Mouse (Mus musculus): ENCODE data around the gene Nxnl2.

The Nxnl2 gene

DNA sequence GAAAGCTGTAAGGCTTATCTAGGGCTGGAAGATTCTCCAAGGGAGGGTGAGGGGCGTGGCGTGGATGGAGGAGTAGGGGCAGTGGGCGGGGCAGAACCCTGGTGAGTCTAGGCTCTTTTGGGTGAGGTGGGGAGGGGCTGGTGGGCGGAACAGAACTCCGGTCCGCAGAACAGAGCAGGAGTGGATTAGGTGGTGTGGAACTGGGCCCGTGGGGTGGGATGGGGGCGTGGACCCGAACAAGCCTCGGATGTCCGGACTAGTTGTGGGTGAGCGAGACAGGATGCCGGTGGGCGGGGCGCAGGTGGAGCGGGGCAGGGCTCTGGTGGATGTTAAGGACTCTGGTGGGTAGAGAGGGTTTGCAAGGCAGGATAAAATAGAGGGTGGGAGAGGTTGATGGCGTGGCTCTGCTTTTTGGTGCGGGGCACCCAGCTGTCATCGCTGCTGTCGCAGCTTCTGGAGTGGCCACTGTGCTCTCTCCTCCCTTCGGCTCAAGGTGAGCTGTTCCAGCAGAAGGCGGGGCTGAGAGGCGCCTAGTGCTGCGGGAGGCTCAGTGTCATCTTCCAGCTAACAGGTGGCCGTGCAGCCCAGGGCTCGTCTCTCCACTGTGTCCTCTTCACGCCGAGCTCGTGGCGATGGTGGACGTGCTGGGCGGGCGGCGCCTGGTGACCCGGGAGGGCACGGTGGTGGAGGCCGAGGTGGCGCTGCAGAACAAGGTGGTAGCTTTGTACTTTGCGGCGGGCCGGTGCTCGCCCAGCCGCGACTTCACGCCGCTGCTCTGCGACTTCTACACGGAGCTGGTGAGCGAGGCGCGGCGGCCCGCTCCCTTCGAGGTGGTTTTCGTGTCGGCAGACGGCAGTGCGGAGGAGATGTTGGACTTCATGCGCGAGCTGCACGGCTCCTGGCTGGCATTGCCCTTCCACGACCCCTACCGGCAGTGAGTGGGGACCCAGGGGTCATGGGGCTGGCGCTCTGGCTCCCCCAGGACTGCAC is at the start of gene Nxnl2:
Nxnl2 (plus strand) TSS at position 332 of the 990 bp plus-strand sequence.
- DNase-seq (ENCODE audit: low spot score) = peak; percentile 68

DNA sequence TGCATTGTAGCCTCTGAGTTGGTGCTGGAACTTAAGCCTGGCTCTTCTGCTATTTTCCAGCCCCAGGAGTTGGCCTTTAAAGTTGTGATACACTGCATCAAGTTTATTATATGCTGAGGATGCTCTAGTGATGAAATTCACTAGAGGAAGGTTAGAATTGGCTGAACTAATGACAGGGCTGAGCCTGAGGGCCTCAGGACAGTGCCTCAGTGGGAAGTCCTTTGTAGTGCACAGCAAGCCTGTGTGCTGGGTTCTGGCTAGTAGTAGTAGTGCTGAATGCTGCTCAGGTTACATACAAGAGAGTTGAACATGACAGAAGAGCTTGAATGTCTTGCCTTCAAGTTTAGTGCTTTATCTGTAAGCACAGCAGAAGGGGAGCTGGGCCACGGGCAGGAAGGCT is 48.9 kb upstream of the Nxnl2 start:
- DNase-seq (ENCODE audit: low spot score) = no peak

DNA sequence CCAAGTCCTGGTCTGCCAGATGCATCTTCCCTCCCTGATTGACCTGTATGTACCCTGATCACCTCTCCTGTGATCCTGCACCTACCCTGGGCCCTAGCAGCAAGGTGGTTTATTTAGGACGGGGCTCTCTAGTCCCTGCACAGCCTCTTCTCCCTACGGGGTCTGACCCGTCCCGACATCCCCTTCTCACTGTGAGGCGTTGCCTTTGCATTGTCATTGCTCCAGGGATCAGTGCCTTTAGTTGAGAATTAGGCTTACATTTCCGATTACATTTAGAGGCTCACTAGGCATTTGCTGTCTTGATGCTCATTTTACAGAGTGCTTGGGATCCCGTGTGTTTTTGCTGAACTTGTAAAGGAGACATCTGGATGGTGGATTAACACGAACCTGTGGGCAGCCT is 48.1 kb upstream of the Nxnl2 start:
- DNase-seq (ENCODE audit: low spot score) = no peak

DNA sequence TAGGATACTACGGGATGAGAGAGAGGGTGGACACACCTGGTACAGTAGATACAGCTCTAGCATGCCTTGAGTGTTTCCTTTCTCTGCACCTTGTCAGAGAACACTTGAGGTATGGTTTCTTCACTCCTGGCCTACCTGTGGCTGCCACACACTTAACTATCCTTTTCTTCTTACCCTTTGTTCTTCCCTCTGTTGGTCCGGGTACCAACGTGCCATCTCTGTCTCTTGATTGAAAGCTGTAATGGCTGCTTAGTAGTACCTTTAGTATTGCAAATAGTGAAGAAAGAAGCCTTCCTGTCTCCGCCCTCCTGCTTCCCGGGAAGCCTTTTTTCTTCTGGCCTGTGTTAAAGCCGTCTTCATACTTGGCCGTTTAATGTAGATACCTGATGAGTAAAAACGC is 45.5 kb upstream of the Nxnl2 start:
- no peak for DNase-seq (ENCODE audit: low spot score)

GRCm38 (mm10) chr13:51127906-51128305 is 42.9 kb upstream of the Nxnl2 start:
- DNase-seq (ENCODE audit: low spot score) = no peak

GRCm38 (mm10) chr13:51128417-51128816 is 42.4 kb upstream of the Nxnl2 start:
- DNase-seq (ENCODE audit: low spot score) = no peak

- DNase-seq (ENCODE audit: low spot score) = no peak
Observed at GRCm38 (mm10) chr13:51131179-51131578, 39.6 kb upstream of the Nxnl2 start.

GRCm38 (mm10) chr13:51136315-51136714 is 34.5 kb upstream of the Nxnl2 start:
- DNase-seq (ENCODE audit: low spot score) = no peak

- DNase-seq (ENCODE audit: low spot score) = no peak
Observed at GRCm38 (mm10) chr13:51136996-51137701, 33.7 kb upstream of the Nxnl2 start.

GRCm38 (mm10) chr13:51137702-51138031 is 33.2 kb upstream of the Nxnl2 start:
- no peak for DNase-seq (ENCODE audit: low spot score)

- no peak for DNase-seq (ENCODE audit: low spot score)
Observed at GRCm38 (mm10) chr13:51147106-51147505, 23.7 kb upstream of the Nxnl2 start.

- peak; percentile 38 for DNase-seq (ENCODE audit: low spot score)
Observed at GRCm38 (mm10) chr13:51152966-51153669, 17.7 kb upstream of the Nxnl2 start.

DNA sequence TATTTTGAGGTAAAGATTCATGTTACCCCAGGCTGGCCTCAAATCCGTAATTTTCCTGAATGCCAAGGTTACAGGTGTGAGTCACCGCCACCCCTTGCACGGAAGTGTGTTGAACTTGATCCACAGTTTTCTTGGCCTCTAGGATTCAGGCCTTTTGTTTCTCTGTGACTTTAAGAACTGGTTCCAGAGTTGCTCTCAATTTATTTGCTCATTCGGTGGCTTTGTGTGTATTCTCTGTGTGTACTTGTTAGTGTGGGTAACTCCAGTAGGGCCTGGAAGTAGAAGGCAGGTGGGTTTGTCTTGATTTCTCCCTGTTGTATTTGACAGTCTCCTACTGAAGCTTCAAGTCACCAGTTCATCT is 17.2 kb upstream of the Nxnl2 start:
- DNase-seq (ENCODE audit: low spot score) = peak; percentile 30

GRCm38 (mm10) chr13:51155178-51156013 is 15.4 kb upstream of the Nxnl2 start:
- no peak for DNase-seq (ENCODE audit: low spot score)

DNA sequence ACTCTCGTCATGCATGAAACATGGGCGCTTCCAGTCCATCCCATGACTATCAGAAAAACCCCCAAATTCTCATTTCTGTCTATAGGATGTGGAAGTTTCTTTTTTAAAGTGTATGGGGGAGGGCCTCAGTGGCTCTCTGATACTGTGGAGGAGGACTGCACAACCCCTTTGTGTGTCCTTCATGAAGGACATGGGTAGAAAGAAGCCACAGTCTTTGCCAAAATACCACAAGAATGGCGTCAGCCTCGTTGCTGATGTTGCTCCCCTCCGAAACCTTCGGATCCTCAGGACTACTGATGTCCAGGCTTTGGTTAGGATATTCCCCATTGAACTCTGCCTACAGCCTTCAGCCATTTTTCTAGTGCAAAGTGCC is 14.8 kb upstream of the Nxnl2 start:
- no peak for DNase-seq (ENCODE audit: low spot score)

GRCm38 (mm10) chr13:51157291-51157690 is 13.5 kb upstream of the Nxnl2 start:
- DNase-seq (ENCODE audit: low spot score) = no peak

DNA sequence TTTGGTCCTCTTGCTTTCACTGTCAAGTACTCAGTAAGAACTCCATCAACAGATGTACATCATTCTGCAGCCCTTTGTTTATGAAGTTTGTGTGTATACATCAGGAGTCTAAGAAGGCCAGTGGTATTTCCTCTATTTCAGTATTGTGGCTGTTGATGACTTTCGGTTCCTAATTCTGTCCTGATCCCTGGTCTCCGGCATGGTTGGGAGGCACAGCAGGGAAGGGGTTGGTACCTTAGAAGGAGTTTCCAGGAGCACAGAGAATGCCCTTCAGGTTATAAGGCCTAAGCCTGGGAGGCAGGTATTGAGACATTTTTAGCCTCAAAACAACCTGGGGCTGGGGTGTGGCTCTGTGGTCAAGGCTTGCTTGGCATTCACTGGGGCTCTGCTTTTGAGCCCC is 9.2 kb upstream of the Nxnl2 start:
- no peak for DNase-seq (ENCODE audit: low spot score)

- DNase-seq (ENCODE audit: low spot score) = no peak
Observed at GRCm38 (mm10) chr13:51162246-51162645, 8.6 kb upstream of the Nxnl2 start.

- DNase-seq (ENCODE audit: low spot score) = no peak
Observed at GRCm38 (mm10) chr13:51166711-51167110, 4.1 kb upstream of the Nxnl2 start.

DNA sequence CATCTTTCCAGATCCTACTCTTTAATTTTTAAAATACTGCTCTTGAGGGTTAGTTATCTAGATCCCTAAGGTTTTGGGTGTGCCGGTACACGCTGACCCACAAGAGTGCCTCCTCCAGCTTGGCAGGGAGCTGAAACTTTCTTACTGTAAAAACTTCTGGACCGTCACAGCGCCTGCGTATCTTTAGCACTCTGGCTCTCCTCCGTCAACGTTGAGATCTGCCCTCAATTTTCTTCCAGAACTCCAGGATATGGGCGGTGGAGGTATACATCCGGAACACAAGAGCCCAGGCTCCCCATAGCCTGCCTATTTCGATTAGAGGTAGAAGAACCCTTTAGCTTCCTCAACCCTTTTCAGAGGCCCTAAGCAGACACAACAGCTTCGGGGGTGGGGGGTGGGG is 607 bp upstream of the Nxnl2 start:
- DNase-seq (ENCODE audit: low spot score) = no peak

DNA sequence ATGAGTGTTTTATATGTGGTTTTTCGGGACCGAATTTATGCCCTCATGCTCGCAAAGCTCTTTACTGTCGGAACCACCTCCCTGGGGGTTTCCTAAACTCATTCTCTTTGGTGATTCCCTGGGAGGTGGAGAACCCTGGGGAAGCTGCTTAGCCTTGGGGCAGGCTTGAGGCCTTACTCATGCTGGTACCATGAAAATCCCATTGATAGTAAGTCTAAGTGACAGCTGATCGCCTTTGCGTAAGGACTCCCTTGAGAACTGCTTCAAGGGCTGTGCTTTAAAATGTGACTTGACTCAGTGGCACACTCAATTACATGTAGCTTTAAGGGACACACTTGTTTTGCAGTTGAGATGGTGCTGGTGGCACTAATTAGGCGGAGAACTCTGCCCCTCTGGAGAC is 1.8 kb downstream of the Nxnl2 start:
- no peak for DNase-seq (ENCODE audit: low spot score)

GRCm38 (mm10) chr13:51178932-51179331 is 8.1 kb downstream of the Nxnl2 start:
- no peak for DNase-seq (ENCODE audit: low spot score)

All from yolk sac, embryonic 10.5 days (tissue).